Mouse (Mus musculus): ENCODE results near the gene Eftud2.

The Eftud2 gene

DNA sequence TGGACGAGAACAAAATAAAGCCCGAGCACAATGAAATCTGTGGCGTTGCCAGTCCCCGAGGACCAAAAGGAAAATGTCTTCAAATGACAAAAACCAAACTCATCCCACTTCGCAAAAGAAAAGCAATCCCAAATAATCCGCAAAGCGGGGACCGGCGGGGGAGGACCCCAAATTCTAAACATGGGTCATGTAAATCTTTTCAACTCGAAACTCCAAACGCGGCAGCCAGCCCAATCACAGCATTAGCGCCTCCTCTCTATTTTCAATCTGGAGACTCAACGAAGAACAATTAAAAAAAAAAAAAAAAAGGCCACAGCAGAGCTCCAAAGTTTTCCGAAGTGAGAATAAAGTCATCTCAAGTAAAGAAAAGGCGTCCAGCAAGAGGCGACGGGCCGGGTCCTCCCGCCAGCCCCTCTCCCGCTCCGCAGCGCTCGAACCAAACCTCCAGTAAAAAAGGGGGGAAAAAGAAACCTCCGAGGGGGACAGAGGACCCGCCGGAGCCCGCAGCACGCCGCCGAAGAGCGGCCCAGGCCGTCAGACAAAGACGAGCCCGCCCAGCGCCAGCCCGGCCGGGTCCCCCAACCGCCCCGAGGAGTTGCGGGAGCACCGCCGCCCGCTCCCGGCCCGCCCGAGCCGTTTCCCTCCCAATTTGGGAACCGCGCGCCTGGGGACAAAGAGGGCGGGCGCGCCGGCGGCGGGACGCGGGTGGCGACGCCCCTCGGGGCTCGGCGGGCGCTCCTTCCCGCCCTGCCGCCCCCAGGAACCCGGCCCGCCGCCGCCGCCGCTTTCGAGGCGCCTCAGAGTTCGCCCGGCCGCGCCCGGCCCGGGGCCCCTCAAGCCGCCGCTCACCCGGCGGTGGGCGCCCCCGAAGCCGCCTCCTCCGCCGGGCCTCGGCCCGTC lies 62.4 kb downstream of the Eftud2 start:
- peak; percentile 6 for DNase-seq (ENCODE audit: low read depth, low spot score)

DNA sequence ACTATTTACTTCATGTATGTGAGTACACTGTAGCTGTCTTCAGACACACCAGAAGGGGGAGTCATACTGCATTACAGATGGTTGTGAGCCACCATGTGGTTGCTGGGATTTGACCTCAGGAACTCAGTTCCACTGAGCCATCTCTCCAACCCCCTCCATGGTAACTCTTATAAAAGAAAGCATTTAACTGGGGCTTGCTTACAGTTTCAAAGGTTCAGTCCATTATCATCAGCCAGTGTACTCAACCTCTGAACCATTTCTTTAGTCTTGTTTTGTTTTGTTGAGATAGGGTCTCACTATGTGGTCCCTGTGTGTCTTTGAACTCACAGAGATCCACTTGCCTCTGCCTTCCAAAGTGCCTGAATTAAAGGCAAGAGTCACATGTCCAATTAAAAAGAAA lies 65.9 kb downstream of the Eftud2 start:
- no peak for DNase-seq (ENCODE audit: low read depth, low spot score)

DNA sequence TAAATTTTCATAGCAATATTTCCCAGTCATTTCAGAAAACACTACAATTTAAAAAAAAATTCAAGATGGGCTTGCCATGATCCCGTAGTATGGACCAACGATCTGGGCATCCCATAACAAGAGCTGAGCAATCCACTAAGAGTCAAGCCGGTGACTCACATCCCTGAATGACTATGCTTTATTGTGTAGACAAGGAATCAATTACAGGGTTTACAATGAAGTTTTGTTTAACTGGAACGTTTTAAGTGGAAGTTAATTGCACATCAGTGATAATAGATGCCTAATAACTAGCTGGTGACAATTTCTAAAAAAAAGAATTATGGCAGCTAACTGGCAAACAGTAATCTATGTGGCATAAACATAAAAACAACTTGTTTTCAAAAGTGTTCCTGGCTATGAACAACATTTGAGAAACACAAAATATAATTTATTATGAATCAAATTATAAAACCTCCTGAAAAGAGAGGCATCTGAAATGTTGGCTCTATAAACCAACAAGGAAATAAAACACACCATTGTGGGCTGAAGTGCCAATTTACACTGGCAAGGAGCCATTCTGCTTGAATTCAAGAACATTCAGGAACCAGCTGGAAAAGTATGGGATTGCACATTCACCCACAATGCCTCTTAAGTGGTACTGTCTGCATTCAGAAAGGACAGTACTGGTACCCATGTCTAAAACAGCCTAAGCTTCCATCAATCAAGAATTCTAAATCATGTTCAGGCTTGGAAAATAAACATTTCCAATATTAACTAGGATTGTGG lies 69.9 kb downstream of the Eftud2 start:
- no peak for DNase-seq (ENCODE audit: low read depth, low spot score)

DNA sequence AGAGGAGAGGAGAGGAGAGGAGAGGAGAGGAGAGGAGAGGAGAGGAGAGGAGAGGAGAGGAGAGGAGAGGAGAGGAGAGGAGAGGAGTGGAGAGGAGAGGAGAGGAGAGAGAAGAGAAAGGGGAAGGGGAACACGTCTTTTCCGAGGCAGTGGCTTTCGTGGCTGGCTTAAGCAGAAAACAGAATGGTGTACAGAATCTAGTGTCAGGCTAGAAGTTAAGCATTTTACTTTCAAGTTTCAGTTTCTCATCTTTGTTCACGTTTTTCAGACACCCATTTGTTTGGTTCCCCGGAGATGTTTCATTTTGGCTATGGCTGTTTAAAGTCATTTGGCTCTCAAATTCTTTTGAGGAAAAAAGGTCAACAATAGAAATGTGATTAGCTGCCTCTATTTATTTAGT lies 72.5 kb downstream of the Eftud2 start:
- DNase-seq (ENCODE audit: low read depth, low spot score), result no peak

DNA sequence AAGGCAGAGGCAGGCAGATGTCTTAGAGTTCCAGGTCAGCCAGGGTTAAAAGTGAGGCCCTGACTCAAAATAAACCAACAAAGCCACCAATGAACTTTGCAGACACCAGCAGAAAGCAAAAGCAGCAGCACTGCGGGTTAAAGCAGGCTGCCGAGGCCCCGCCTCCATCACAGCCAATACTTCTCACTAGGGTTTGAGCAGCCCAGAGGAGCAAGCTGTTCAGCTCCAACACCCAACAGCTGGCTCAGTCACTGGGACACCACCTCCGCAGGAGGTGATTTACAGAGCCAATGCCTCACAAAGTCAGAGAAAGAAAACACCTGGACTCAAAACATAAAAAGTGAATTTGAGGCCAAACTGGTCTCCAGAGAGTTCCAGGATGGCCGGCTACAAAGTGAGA lies 77.3 kb downstream of the Eftud2 start:
- DNase-seq (ENCODE audit: low read depth, low spot score), result no peak

DNA sequence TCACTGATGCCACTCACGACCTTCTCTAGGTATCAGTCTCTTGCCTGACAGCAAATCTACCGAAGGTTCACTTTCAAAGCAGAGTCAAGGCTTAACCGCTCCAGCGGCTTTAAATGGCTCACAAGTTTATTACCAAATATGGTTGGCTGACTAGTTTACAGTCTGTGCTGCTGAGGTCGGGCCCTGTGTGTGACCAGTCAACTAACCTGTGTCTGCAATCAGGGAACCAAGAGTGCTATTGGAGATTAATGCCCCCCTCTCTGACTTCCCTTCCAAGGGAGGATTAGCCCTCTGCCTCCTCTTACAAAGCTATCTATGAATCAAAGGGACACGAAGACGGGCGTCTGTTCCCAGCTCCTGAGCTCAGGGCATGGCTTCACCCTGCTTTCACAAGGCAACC lies 86.6 kb downstream of the Eftud2 start:
- DNase-seq (ENCODE audit: low read depth, low spot score), result no peak

DNA sequence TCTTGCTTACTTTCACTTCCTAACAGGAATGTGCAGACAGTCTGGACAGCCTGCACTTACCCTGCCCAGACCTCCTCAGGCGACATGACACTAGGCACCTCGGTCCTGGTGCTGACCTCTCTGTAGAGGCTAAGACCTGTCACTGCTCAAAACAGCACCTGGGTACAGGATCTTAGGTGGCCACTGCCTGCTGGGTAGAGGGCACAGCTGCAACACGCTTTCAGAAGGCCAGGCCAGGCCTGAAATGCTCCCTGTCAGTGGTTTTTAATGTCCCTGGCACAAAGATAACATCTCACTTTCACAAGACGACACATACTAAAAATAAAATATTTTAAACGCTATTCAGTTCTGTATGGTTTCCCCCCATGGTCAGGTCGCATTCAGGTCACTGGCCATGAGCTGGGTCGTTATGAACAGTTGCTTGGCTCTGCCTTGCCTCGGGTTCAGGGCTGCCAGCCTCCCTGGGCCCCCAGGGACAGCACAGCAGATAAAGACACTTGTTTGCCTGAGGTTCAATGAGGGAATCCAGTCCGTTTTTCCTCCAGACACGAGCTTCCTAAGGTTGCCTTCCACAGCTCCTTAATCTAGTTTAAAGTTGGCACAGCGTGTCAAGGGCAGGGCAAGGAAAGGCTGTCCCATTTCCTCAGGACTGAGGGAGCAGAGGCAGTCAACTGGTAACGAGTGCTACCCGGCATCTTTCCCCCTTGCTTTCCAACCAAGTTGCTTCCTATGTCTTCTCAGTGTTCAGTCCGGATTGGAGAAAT lies 88.9 kb downstream of the Eftud2 start:
- no peak for DNase-seq (ENCODE audit: low read depth, low spot score)

Measured in retina, adult 2 months (tissue).